Mouse (Mus musculus) CH12.LX (cell line): ENCODE measurements around the gene Slc25a16. TPM values are rescaled to one million over a fixed set of nuclear protein-coding genes. Genes with fewer than 3 reads are reported as not detected.

ENCODE experiments used
- DNase-seq: peaks from one replicate; pipeline ENCODE4 v3.0.0-alpha.2; 2013; ENCODE audit errors: extremely low read depth
- H3K27ac ChIP-seq: 2 replicates; pipeline ENCODE4 v1.5.1; 2012; ENCODE audit warnings: low read depth, mild to moderate bottlenecking, control low read depth, moderate library complexity; ENCODE audit not compliant: insufficient read depth
- H3K27me3 ChIP-seq: replicated peaks from 2 replicates; pipeline ENCODE3; 2012; ENCODE audit warnings: inconsistent platforms
- H3K36me3 ChIP-seq, 2 experiments: replicated peaks in 1 of 2; 2 replicates each; pipeline versions ENCODE3 to v1.6.1; 2012; ENCODE audit warnings: inconsistent platforms in 1 of 2, low read length in 1 of 2, mild to moderate bottlenecking in 1 of 2, mixed read lengths in 1 of 2, moderate library complexity in 1 of 2; ENCODE audit not compliant: control insufficient read depth in 1 of 2, insufficient read depth in 1 of 2
- H3K4me1 ChIP-seq, 2 experiments: 2 replicates each; pipeline ENCODE4 v1.6.1; 2012; ENCODE audit warnings: inconsistent platforms in 1 of 2, moderate library complexity in 1 of 2; ENCODE audit not compliant: insufficient read depth in 2 of 2, control insufficient read depth in 1 of 2
- H3K4me2 ChIP-seq: 2 replicates; pipeline ENCODE4 v1.6.1; 2012; ENCODE audit warnings: low read depth, mild to moderate bottlenecking, control low read depth; ENCODE audit not compliant: poor library complexity, insufficient read depth, severe bottlenecking
- H3K4me3 ChIP-seq, 3 experiments: fragments of 150-350 bp in 1 of 3; sonication (generic) in 1 of 3; replicated peaks in 1 of 3; 2 replicates each; pipeline versions ENCODE3 to v1.5.1; 2011 to 2012; ENCODE audit warnings: low read depth in 2 of 3, low read length in 2 of 3, mild to moderate bottlenecking in 2 of 3, moderate library complexity in 2 of 3, control low read depth in 1 of 3, improper control_type of control experiment in 1 of 3, inconsistent platforms in 1 of 3, mixed read lengths in 1 of 3; ENCODE audit not compliant: poor library complexity in 1 of 3
- H3K79me2 ChIP-seq: replicated peaks from 2 replicates; pipeline ENCODE4 v1.6.1; 2012; ENCODE audit warnings: mild to moderate bottlenecking, moderate library complexity; ENCODE audit not compliant: control insufficient read depth, poor library complexity, insufficient read depth, severe bottlenecking; ENCODE audit errors: extremely low read depth
- H3K9ac ChIP-seq: 2 replicates; pipeline ENCODE4 v1.6.1; 2012; ENCODE audit warnings: low read depth, mild to moderate bottlenecking, control low read depth, moderate library complexity; ENCODE audit not compliant: insufficient read depth
- H3K9me3 ChIP-seq: replicated peaks from 2 replicates; pipeline ENCODE3; 2012; ENCODE audit warnings: low read length, inconsistent platforms, mixed read lengths
- BHLHE40 ChIP-seq: IDR thresholded peaks from 2 replicates; pipeline ENCODE4 v1.6.1; 2011; ENCODE audit warnings: mild to moderate bottlenecking, low read depth, low read length, improper control_type of control experiment
- CHD1 ChIP-seq: IDR thresholded peaks from 2 replicates; pipeline ENCODE4 v1.6.1; 2012; ENCODE audit warnings: low read depth, low read length, improper control_type of control experiment, inconsistent platforms
- CHD2 ChIP-seq: IDR thresholded peaks from 2 replicates; pipeline ENCODE4 v1.6.1; 2011; ENCODE audit warnings: low read length, improper control_type of control experiment
- CTCF ChIP-seq, 2 experiments: IDR thresholded peaks in 1 of 2; conservative IDR thresholded peaks in 1 of 2; 2 replicates each; pipeline ENCODE4 v1.5.1; 2011 to 2012; ENCODE audit warnings: low read depth in 2 of 2, low read length in 2 of 2, improper control_type of control experiment in 1 of 2, inconsistent platforms in 1 of 2, mild to moderate bottlenecking in 1 of 2, moderate library complexity in 1 of 2
- EP300 ChIP-seq: IDR thresholded peaks from 2 replicates; pipeline ENCODE4 v1.6.1; 2011; ENCODE audit warnings: low read length, improper control_type of control experiment
- ETS1 ChIP-seq: conservative IDR thresholded peaks from 2 replicates; pipeline ENCODE4 v1.6.1; 2012; ENCODE audit warnings: low read depth, mild to moderate bottlenecking, inconsistent platforms, low read length, improper control_type of control experiment, moderate library complexity
- JUND ChIP-seq: conservative IDR thresholded peaks from 2 replicates; pipeline ENCODE4 v1.6.1; 2011; ENCODE audit warnings: low read depth, low read length, improper control_type of control experiment
- MEF2A ChIP-seq: IDR thresholded peaks from 2 replicates; pipeline ENCODE4 v1.6.1; 2014; ENCODE audit warnings: low read depth, mild to moderate bottlenecking, inconsistent platforms, low read length, improper control_type of control experiment, borderline replicate concordance
- NELFE ChIP-seq: IDR thresholded peaks from 2 replicates; pipeline ENCODE4 v1.6.1; 2011; ENCODE audit warnings: low read depth, low read length, improper control_type of control experiment
- POLR2AphosphoS2 ChIP-seq: IDR thresholded peaks from 2 replicates; pipeline ENCODE4 v1.6.1; 2011; ENCODE audit warnings: low read depth, low read length, improper control_type of control experiment
- SMC3 ChIP-seq: IDR thresholded peaks from 2 replicates; pipeline ENCODE4 v1.6.1; 2011; ENCODE audit warnings: low read depth, low read length, improper control_type of control experiment
- TCF12 ChIP-seq: IDR thresholded peaks from 2 replicates; pipeline ENCODE4 v1.6.1; 2014; ENCODE audit warnings: low read depth, mild to moderate bottlenecking, inconsistent platforms, low read length, improper control_type of control experiment
- ZMIZ1 ChIP-seq: IDR thresholded peaks from 2 replicates; pipeline ENCODE4 v1.6.1; 2012; ENCODE audit warnings: low read depth, mild to moderate bottlenecking, inconsistent platforms, low read length, improper control_type of control experiment
- dilution Hi-C: fragments of 300-500 bp; cut with MboI; formaldehyde crosslinking; loops from 2 replicates; pipeline ENCODE4 v1.14.3; 2020; ENCODE audit warnings: low sequenced_read_pairs; ENCODE audit not compliant: extremely low pct_unique_long_range_greater_than_20kb, extremely low pct_ligation_motif_present
- in situ Hi-C: fragments of 300-500 bp; cut with MboI; formaldehyde crosslinking; loops from 3 replicates; pipeline ENCODE4 v1.14.3; 2019; ENCODE audit warnings: low sequenced_read_pairs, low pct_ligation_motif_present, low pct_unique_long_range_greater_than_20kb, mixed read lengths
- polyA plus RNA-seq: library from polyadenylated mRNA; unstranded; fragments of >175 nt; gene quantifications from 2 replicates; pipeline ENCODE4 v1.2.1, GENCODE M21; 2012; ENCODE audit warnings: low read depth; ENCODE audit not compliant: insufficient read length
- total RNA-seq, 2 experiments: library from RNA; depleted of rRNA; stranded (reverse); fragments of 300-350 nt in 1 of 2; fragments of >200 nt in 1 of 2; gene quantifications; 2 replicates each; pipeline ENCODE4 v1.2.3; 2012 to 2014

The Slc25a16 gene
- total and polyA plus RNA-seq, 3 experiments = 9.8 to 27.0 (median 12.1) TPM

DNA sequence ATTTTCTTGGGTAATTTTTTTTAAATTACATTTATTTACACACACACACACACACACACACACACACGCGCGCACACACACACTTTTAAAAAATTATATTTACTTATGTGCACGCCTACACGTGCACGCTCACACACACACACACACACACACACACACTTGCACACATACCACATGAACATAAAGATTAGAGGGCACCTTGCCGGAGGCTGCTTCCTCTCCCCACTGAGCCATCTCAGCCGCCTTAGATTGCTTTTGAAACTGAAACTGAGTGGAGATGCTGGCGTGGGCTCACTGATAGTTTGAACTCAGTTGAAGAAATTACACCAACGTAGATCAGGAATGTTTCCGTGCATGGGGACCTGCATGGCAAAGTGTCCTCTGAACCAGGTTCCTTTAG lies 63.6 kb downstream of the Slc25a16 start:
- Histone ChIP-seq H3K27me3 (no peaks in the 10 kb centered on the region), H3K9me3 (no peaks in the 10 kb centered on the region), H3K4me3 (peak overlapping the region; percentile 2 to 22 (median 11)), H3K36me3 (peaks cover 18 to 55% of the 10 kb centered on the region in 2 experiments), H3K79me2 (peaks cover 13% of the 10 kb centered on the region), H3K4me2 (peak overlapping the region; percentile 81), H3K9ac (peak overlapping the region; percentile 29), H3K4me1 (peaks cover 9 to 41% of the 10 kb centered on the region in 2 experiments), H3K27ac (peak overlapping the region; percentile 49)
- DNase-seq = peak; percentile 35
- dilution Hi-C loops = no loop called here
- TF ChIP-seq NELFE (no peak), BHLHE40 (peak; percentile 93), MEF2A (no peak)
- in situ Hi-C loops = no loop called here

DNA sequence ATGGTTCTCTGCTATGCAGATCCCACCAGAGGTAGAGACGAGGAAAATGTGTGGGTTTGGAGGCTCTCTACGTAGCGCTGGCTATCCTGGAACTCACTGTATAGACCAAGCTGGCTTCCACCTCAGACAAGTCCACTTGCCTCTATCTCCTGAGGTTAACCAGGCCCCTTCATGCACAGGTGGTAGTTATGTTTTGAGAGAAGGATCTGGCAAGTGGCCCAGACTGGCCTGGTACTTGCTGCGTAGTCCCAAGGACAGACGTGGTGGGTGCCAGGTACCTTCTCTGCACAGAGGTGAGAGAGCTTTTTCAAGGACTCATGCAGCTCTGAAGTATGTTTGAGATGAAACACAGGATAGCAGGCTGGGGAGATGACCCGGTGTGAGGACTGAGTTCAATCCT lies 64.1 kb downstream of the Slc25a16 start:
- TF ChIP-seq ETS1 (no peak), EP300 (peak; percentile 31; the same call in 1 of the 2 replicates), TCF12 (peak; percentile 73), CHD1 (no peak), ZMIZ1 (no peak)
- peak overlapping the region; percentile 81 for H3K4me2 ChIP-seq
- H3K9ac ChIP-seq = no peak overlapping the region
- H3K27ac ChIP-seq = peak overlapping the region; percentile 49
- in situ Hi-C loops = no loop called here
- no peaks in the 10 kb centered on the region for H3K9me3 ChIP-seq
- H3K27me3 ChIP-seq = no peaks in the 10 kb centered on the region
- dilution Hi-C loops = no loop called here
- H3K4me1 ChIP-seq = peaks cover 9 to 40% of the 10 kb centered on the region in 2 experiments
- H3K79me2 ChIP-seq = peaks cover 13% of the 10 kb centered on the region
- H3K36me3 ChIP-seq = peaks cover 20 to 59% of the 10 kb centered on the region in 2 experiments
- peak; percentile 37 for DNase-seq
- H3K4me3 ChIP-seq = peak overlapping the region; percentile 2 to 22 (median 11)

DNA sequence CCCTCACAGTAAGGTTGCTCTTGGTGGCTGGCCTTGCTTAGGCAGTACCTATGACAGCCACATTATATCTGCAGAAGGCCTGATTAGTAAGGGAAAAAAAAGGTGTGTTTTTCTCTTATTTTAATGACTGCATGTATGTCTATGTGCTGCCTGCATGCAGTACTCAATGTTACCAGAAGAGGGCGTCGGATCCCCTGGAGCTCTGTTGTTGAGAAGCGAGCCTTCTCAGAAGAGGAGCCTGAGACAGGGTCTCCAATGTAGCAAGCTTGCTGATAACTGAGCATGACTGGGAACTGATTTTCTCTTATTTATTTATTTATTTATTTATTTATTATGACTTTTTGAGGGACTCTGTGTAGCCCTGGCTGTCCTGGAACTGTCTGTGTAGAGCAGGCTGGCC lies 66.9 kb downstream of the Slc25a16 start:
- TF ChIP-seq POLR2AphosphoS2 = no peak
- TF ChIP-seq SMC3 = peak; percentile 28
- TF ChIP-seq EP300 = no peak
- TF ChIP-seq CTCF (conservative IDR thresholded peaks at IDR 0.05 in 1 of 2, IDR thresholded peaks at IDR 0.05 in 1 of 2; ENCODE audit: low read depth in 2 of 2, low read length in 2 of 2) = peak; percentile 54 to 77
- TF ChIP-seq CHD2 = no peak
- TF ChIP-seq JUND = no peak
- no peaks in the 10 kb centered on the region for H3K27me3 ChIP-seq
- H3K4me1 ChIP-seq = peaks cover 7 to 25% of the 10 kb centered on the region in 2 experiments
- in situ Hi-C loops = no loop called here
- no peak overlapping the region for H3K9ac ChIP-seq
- H3K79me2 ChIP-seq = peaks cover 3% of the 10 kb centered on the region
- H3K9me3 ChIP-seq = no peaks in the 10 kb centered on the region
- peak; percentile 25 for DNase-seq
- no peak overlapping the region for H3K4me3 ChIP-seq
- H3K36me3 ChIP-seq = peaks cover 45 to 82% of the 10 kb centered on the region in 2 experiments
- no peak overlapping the region for H3K27ac ChIP-seq
- H3K4me2 ChIP-seq = no peak overlapping the region
- dilution Hi-C loops = no loop called here
